Mouse (Mus musculus): ENCODE data around the gene Smc5.

GRCm38 (mm10) chr19:23317989-23318358, 44.3 kb upstream of the Smc5 start:
- TF ChIP-seq CTCF (IDR thresholded peaks at IDR 0.05; ENCODE audit: control insufficient read depth, insufficient read depth, insufficient replicate concordance, low read depth, low read length) = no peak
- TF ChIP-seq POLR2A (IDR thresholded peaks at IDR 0.05; ENCODE audit: control insufficient read depth, low read depth, low read length) = no peak

Data from testis, adult 2 months (tissue).